Mouse (Mus musculus): ENCODE measurements around the gene Sowaha. TPM values are rescaled to one million over a fixed set of nuclear protein-coding genes. Genes with fewer than 3 reads are reported as not detected.
"Not testable (repeated sequence)": the region's sequence is repeated elsewhere in the genome, so short reads cannot be mapped to it uniquely, and the experiment has no call there.

The Sowaha gene
- polyA plus RNA-seq, 1 experiment from 2014 or later = 2.0 TPM

- Histone ChIP-seq H3K9me3 (no peaks in the 10 kb centered on the region), H3K4me2 (no peak overlapping the region), H3K4me1 (peaks cover 8% of the 10 kb centered on the region; the same call in 1 of the 2 replicates), H3K9ac (no peak overlapping the region), H3K4me3 (replicated peaks) (no peak overlapping the region), H3K27ac (no peak overlapping the region), H3K27me3 (replicated peaks) (no peaks in the 10 kb centered on the region), H3K36me3 (peaks cover 7% of the 10 kb centered on the region; the same call in 1 of the 2 replicates)
- WGBS = 95% methylated on average over 5 of the region's 5 CpGs
- no peak for ATAC-seq (ENCODE audit: insufficient read depth, low FRiP score, low read depth)
Observed at GRCm38 (mm10) chr11:53428716-53429057, 51.4 kb downstream of the Sowaha start.

GRCm38 (mm10) chr11:53427993-53428715, 51.9 kb downstream of the Sowaha start:
- WGBS = 90% methylated on average over 3 of the region's 3 CpGs
- no peak overlapping the region for H3K9ac ChIP-seq
- H3K4me3 ChIP-seq (replicated peaks) = no peak overlapping the region
- ATAC-seq (ENCODE audit: insufficient read depth, low FRiP score, low read depth) = no peak
- H3K4me2 ChIP-seq = no peak overlapping the region
- peaks cover 7% of the 10 kb centered on the region; the same call in 1 of the 2 replicates for H3K36me3 ChIP-seq
- H3K9me3 ChIP-seq = no peaks in the 10 kb centered on the region
- peaks cover 8% of the 10 kb centered on the region; the same call in 1 of the 2 replicates for H3K4me1 ChIP-seq
- H3K27me3 ChIP-seq (replicated peaks) = no peaks in the 10 kb centered on the region
- no peak overlapping the region for H3K27ac ChIP-seq

GRCm38 (mm10) chr11:53426914-53427313, 53.2 kb downstream of the Sowaha start:
- H3K4me2 ChIP-seq; H3K4me1 ChIP-seq; H3K27me3 ChIP-seq (replicated peaks); H3K4me3 ChIP-seq (replicated peaks); H3K27ac ChIP-seq; ATAC-seq (ENCODE audit: insufficient read depth, low FRiP score, low read depth); H3K36me3 ChIP-seq; H3K9me3 ChIP-seq; H3K9ac ChIP-seq: not testable (repeated sequence)
- WGBS = 86% methylated on average over 3 of the region's 3 CpGs

Other genes starting within 250 kb of the Sowaha start
- gene Hspa4, start 179.8 kb downstream of the Sowaha start, polyA plus RNA-seq (2015; fragmentation: Nextera tagmentation; extraction: Ambion mirVana) = 93.4 and 96.0 TPM in 2 replicates
- 17.4 and 18.1 TPM in 2 replicates for gene Zcchc10, start 155.6 kb downstream of the Sowaha start, polyA plus RNA-seq (2015; fragmentation: Nextera tagmentation; extraction: Ambion mirVana)
- gene Aff4, start 129.4 kb downstream of the Sowaha start, polyA plus RNA-seq (2015; fragmentation: Nextera tagmentation; extraction: Ambion mirVana) = 44.9 and 54.6 TPM in 2 replicates
- gene Leap2, start 57.1 kb downstream of the Sowaha start, polyA plus RNA-seq (2015; fragmentation: Nextera tagmentation; extraction: Ambion mirVana) = 1.5 and 4.1 TPM in 2 replicates
- 612 and 619 TPM in 2 replicates for gene Uqcrq, start 49.4 kb downstream of the Sowaha start, polyA plus RNA-seq (2015; fragmentation: Nextera tagmentation; extraction: Ambion mirVana)
- gene Gdf9, start 49.3 kb downstream of the Sowaha start, polyA plus RNA-seq (2015; fragmentation: Nextera tagmentation; extraction: Ambion mirVana) = 1.2 and 1.3 TPM in 2 replicates
- gene Gm10447, start 23.2 kb downstream of the Sowaha start, polyA plus RNA-seq (2015; fragmentation: Nextera tagmentation; extraction: Ambion mirVana) = 0.14 and 0.19 TPM in 2 replicates
- gene Shroom1, start 23.1 kb downstream of the Sowaha start, polyA plus RNA-seq (2015; fragmentation: Nextera tagmentation; extraction: Ambion mirVana) = 1.3 and 1.6 TPM in 2 replicates
- not detected in 2 replicates for gene Gm9837, start 9.8 kb downstream of the Sowaha start, polyA plus RNA-seq (2015; fragmentation: Nextera tagmentation; extraction: Ambion mirVana)
- not detected in 2 replicates for gene Gm9945, start 108 bp downstream of the Sowaha start, polyA plus RNA-seq (2015; fragmentation: Nextera tagmentation; extraction: Ambion mirVana)
- 25.3 and 25.4 TPM in 2 replicates for gene Sept8, start 39.0 kb upstream of the Sowaha start, polyA plus RNA-seq (2015; fragmentation: Nextera tagmentation; extraction: Ambion mirVana)
- 51.0 and 62.6 TPM in 2 replicates for gene Kif3a, start 87.1 kb upstream of the Sowaha start, polyA plus RNA-seq (2015; fragmentation: Nextera tagmentation; extraction: Ambion mirVana)
- 1.0 and 1.8 TPM in 2 replicates for gene Il4, start 138.4 kb upstream of the Sowaha start, polyA plus RNA-seq (2015; fragmentation: Nextera tagmentation; extraction: Ambion mirVana)
- not detected in 2 replicates for gene Il13, start 154.4 kb upstream of the Sowaha start, polyA plus RNA-seq (2015; fragmentation: Nextera tagmentation; extraction: Ambion mirVana)
- 28.9 and 29.5 TPM in 2 replicates for gene Rad50, start 227.0 kb upstream of the Sowaha start, polyA plus RNA-seq (2015; fragmentation: Nextera tagmentation; extraction: Ambion mirVana)
- gene Il5, start 240.5 kb upstream of the Sowaha start, polyA plus RNA-seq (2015; fragmentation: Nextera tagmentation; extraction: Ambion mirVana) = not detected in 2 replicates

All from stomach, embryonic 15.5 days (tissue).